Mouse (Mus musculus) megakaryocyte-erythroid progenitor cell, adult 5-6 weeks (primary cell): ENCODE measurements around the gene Islr. TPM values are rescaled to one million over a fixed set of nuclear protein-coding genes. Genes with fewer than 3 reads are reported as not detected.

Experiments used
- ATAC-seq: replicated peaks from 2 replicates; pipeline ENCODE4 v1.8.0; 2016; ENCODE audit warnings: mild to moderate bottlenecking, inconsistent platforms; ENCODE audit not compliant: severe bottlenecking, poor library complexity, low FRiP score, low TSS enrichment
- total RNA-seq, 2 experiments: library from RNA; stranded (forward) in 1 of 2; stranded (reverse) in 1 of 2; fragments of 200-1000, 215-1000 nt in 1 of 2; fragments of >200 nt in 1 of 2; fragmentation: Nextera tagmentation in 1 of 2; gene quantifications; 2 replicates each; pipeline ENCODE4 v1.2.3; 2014 to 2017

Gene Islr
- total RNA-seq, 2 experiments from 2014 or later: not detected

DNA sequence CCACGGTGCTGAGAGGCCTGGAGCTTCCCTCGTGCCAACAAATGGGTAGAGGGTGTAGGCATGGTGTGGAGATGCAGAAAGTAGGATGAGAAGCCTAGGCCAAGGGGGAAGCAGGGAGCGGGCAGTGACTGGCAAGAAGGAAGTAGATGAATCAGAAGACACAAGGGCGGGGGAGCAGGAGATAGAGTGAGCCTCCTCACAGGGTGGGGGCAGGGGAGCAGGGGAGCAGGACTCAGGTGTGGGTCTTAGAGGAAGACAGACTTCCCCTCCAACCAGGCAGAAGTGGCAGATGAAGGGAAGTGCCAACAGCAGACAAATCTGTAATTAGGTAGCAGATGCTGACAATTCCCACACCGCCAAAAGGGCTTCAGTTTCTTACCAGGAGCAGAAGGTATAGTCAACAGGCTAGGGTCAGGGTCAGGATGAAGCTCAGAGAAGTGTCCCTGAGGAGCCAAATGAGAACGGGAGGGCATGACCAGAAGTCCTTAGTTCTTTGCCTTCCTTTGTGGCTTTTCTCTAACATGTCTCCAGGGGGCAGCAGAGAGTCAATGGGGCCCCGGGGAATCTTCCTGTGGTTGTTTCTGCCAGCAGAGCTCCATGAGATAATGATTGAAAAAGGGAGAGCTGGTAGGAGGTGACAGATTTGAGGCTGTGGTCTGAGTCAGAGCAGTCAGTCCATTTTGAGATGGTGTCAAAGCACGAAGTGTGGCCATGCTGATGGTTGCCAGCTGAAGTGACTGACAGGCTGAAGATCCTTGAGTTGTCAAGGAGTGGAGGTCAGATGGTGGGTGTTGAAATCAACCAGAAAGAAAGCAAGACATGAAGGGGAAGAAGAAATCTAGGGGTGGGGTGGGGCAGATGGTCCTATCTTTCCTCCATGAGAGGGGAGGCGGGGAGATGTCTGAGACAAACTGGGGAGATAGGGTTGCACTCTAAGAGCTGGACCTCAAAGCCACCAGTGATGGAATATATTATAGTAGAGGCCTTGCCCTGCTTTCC is 22.1 kb upstream of the Islr start:
- peak; percentile 52 for ATAC-seq

DNA sequence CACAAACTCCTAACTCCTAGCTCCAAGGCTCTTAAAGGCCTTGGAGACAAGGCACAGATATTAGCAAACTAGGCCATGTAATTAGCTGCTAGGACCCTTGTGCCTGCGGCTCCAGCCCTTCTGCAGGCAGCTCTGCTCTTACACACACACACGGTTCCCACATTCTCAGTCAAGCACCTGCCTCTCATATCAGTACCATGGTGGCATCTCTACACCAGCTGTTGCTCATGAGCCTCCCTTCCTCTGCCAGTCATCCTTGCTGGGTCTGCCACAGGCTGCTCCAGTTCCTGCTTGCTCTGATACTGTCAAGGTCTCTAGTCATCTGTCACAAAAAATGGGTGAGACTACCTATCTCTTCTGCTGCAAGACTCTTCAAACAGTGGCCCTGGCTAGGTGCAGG is 20.2 kb upstream of the Islr start:
- no peak for ATAC-seq

DNA sequence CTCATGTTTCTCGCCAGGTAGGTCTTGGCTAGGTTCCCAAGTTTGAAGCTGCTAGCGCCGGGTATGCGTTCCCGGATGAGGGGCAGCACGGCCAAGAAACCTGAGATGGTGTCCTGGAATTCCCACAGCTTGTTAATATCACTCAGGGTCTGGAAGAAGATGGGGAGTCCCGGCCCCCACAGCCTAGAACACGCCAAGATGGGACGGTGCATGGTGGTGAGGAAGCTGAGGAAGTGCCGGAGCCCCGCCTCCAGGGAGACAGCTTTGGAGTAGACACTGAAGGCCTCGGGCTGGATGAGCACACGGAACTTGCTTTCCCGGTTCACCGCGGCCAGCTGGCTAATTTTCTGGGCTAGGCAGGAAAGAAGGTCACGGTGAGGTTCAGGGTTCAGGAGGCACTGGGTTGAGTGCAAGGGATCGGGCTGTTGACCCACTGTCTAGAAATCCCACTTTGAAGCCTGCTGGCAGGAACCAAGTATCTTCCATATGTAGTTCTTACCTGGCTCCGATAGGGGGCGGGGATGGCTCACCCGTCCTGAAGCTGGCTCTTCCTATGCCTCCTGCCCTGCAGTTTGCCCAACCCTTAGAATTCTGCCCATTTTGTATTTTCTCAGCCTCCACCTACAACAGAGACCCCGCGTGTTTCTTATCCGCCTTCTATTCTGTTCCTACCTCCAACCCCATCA is 16.3 kb upstream of the Islr start:
- ATAC-seq: peak; percentile 46; the same call in 1 of the 2 replicates

DNA sequence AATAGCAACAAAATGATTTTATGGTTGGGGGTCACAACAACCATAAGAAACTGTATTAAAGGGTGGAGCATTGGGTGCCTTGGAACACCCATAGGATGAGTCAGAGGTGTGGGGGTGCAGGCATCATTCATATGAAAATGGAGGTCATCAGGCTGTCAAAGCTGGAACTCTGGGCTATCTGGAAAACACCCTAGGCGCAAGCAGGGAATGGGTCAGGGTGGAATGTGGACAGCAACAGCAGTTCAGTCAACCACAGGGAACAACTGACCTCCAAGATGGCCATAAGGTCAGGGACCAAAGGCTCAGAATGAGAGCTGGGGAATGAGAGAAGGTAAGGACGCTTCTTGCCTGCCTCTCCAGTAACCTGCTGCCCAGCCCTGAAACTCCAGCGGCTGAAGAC is 14.4 kb upstream of the Islr start:
- no peak for ATAC-seq

DNA sequence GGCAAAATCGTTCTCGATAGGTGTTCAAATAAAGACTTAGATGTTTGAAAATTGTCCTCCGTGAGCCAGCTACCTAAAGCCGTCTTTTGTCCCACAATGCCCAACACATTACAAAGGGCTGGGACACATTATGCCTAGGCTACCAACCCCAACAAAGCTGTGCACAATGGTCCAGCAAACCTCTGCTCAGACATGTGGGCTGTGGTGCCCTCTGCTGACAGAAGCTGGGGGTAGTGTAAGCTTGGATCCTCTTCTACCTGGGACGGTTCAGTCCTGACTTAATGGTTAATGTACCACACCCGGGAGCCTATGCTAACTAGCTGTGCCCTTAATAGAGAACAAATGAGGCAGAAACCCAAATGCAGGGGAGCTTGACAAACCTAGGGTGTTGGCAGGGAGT is 12.3 kb upstream of the Islr start:
- ATAC-seq: peak; percentile 26; the same call in 1 of the 2 replicates

DNA sequence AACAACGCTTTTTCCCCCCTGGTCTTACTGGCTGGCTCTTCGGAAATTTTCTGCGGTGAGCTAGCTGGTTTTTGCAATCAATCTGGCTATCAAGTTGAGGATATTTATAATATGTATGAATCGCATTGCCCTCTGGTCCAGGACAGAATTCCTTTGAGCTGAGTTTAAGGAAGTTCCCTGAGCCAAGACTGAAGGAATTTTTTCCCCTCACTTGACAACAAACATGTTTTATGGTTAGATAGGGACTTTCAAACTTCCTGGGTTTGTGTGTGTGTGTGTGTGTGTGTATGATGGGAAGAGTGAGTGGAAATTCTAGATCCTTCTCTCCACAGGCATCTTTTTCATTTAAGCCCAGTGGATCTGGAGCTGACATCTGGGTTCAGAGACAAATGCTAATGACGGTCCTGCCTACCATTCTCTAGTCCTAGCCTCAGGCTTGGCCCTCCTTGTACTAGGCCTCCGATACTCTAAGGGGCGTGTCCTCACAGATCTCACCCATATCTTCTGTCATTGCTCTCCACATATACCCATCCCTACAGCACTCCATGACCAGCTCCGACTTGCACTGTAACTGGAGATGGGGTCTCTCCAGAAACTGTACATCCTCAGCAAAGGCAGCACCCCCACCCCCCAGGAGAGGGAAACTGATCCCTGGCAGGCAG is 10.5 kb upstream of the Islr start:
- peak; percentile 50 for ATAC-seq

DNA sequence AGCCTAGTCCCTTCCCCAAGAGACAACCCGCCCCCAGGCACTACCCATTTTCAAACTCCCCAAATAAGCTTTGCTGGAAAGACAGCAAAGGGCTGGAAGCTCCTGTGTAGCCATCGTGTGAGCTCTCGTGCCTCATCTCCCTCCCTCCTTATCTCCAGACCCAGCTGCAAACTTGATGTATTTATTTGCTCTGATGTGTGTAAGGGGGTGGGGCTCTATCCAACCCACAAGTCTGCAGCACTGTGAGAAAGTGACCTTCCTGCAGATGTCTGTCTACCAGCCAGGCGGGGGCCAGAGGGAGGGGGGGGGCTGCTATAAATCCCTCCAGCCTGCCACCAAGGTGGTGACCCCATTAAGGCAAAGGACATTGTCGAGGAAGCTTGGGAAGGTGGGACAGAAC is 9.8 kb upstream of the Islr start:
- peak; percentile 86 for ATAC-seq

DNA sequence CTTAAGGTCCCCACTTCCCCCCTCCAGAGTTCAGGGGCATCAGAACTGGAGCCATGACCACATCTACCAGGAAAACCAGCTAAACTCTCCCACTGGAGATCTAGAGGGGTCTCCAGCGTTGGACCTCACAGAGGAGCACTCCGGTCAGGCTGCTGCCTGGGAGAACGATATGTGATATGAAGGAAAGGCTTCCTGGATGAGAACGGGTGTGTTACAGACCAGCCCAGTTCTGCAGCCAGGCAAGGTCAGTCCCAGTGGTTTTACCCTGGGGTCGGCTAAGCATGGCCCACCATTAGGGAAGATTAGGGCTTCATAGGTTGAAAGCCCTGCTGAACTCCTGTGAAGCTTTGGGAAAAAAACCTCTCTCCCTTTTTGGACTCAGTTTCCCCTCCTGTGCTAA is 9.3 kb upstream of the Islr start:
- ATAC-seq: no peak

DNA sequence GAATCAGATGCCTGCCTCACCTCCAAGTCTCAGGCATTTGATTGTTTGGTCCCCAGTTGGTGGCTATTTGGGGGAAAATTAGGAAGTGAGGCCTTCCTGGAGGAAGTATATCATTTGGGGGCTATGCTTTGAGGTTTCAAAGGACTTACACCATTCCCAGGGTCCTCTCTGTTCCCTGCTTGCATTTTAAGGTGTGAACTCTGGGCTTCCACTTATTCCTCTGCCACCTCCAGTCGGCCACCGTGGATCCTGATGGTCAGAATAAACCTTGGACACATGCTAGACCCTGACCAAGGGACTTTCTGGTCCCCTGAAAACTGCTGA is 6.2 kb upstream of the Islr start:
- no peak for ATAC-seq

DNA sequence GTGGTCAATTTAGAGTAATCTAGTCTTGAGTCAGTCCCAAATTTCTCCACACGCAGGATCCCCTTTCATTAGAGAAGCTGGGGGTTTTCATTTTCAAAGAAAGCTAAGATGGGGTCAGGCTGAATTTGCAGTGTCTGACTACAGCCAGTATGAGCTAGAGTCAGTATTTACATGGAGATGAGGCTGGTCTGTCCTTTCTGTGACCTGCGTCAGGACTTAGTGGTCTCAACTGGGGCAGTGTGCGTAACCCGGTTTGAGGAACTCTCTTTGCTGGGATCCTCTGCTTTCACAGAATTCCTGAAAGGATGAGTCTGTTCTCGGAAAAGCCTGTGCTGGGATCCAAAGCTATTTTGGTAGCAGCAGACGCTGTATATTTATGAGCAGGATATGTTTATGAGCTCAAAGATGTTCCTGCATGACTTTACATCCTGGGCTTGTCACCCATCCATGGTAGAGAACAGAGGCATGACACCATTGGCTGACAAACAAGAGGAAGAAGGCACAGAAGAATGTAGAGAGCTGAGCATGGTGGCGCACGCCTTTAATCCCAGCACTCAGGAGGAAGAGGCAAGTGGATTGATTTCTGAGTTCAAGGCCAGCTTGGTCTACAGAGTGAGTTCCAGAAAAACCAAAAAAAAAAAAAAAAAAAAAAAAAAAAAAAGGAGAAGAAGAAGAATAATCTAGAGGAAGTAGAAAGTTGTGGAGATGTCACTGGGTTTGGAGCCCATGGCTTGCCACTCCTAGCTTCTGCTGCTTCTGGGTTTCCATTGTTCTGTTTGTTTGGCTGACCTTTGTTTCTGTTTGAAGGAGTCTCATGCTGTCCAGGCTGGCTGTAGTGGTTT is 5.6 kb upstream of the Islr start:
- no peak for ATAC-seq

DNA sequence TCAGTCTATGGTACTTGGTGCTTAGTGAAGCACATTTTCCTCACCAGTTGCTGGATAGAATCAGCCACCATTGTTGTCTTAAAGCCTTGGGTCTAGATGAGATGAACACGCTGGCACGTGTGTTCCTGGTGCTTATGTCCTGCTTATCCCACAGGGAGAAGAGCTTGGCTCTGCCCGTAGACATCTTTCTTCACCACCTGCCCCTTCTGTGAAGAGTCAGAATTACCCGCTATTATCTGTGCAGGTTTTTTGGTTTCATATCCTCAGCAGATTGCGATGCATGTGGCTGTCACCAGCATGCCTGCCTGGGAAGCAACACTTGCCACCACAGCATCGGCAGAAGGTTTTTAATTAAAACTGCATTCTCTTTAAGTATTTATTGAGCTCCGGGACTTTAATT is 1.9 kb upstream of the Islr start:
- no peak for ATAC-seq

DNA sequence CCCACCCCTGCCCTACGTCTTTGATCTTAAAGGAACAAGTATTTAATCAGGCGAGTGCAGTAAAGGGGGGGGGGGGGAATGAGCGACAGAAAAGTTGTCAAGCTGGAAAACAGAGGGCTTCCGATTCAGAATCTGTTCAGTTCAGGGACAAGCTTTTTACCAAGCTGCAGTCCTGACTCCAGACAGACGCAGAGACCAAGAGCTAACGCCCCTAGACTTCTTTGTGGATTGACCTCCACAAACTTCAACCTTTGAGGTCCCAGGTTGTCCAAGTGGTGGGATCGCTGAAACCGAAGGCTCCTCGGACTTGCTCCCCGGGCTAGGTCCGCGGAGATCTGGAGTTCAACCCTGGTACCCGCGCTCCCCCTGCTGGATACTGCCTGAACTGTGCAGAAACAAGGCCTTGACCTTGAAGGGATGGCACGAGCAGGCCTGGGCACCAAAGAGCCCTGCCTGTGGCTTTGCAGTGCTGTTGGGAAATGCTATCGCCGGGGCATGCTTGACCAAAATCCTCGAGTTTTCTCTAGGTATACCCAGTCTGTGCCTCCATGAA is 418 bp upstream of the Islr start:
- ATAC-seq: peak; percentile 84

DNA sequence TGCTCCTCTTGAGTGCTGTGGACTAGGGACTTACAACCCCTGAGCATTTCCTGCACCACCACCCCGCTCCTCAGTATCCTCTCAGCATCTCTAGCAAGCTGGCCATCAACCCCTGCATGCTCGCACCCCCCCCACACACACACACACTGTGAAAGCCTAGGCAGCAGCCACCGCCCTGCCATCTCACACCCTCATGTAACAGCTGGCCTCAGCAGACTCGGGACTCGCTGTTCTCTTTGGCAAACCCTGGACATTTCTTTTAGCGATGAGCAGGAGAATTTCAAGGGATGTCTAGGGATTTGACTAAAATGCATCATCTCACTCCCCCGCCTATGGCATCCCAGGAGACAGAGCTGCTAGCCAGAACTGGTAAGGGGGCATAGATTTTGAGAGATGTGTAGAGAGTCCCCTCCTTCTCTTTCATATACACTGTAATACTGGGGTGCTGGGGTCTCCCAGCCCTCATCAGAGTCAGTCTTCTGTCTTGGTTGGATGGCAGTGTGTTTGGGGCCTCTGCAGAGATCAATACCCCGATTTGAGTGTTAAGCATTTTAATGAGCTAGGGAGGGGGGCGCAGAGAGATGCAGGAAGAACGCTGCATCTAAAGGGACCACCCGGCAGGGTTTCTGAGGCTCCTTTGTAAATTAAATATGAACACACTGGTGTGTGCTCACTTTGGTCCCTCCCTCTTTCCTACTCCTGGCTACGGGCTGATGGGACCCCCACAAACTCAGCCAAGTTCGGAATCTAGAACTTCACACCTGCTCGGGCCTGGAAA is 1.2 kb downstream of the Islr start:
- no peak for ATAC-seq

DNA sequence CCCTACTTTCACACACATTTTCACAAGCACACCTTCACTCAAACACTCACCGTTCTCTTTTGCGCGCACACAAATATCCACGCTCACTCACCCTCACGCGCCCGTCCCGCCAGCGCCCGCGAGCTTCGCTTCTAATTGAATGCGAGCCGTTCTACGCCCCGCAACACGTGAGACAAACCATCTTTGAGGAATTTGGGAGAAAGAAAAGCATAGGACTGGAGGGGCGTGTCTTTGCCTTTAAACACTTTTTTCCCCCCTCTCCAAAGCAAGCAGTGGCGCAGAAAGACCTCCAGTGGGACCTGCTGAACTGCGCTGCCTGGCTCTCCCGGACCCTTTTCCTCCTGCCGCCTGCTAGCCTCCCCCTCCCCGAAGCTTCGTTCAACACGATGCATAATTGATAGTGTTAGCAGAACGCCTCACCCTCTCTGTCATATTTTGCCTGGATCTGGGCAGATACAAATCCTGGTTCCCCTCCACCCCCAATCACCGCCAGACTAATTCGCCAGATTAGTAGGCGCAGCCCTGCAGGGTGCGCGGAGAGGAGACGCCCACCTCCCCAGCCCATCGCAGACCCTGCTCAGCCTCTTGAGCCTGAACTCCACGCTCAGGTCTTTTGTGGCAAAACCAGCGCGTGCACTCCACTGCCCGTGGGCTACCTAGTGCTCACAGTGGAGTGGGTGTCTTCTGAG is 2.1 kb downstream of the Islr start:
- no peak for ATAC-seq

DNA sequence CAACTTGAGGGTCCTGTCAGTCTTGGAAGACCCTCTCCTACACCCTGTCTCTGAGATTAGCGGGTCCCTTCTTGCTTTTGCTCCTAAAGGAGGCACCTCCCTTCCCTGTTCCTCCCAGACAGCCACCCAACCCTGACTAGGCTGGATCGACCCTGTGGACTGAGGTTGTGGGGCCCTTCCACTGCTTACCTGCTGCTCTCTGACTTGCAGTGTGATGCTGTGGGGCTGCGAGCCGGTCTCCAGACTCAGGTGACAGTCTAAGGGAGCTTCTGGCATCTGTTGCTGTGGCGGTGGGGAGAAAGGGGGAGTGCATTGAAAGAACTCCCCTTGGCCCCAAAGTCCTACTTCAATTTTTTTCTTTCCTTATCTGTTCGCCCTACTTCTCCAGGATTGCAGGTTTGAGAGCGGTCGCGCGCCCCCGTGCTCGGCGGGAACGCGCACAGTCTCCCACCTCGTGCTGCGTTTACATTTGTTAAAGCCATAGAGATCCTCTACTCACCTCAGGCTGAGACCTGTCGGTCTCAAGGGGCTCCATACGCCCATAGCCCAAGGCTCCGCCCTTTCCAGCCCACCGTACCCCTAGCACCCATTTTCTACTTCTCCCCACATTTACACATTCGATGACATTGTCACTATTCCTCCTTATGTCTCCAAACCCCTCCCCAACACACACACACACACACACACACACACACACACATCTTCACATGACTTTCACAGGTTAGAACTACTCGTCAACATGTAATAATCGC is 2.8 kb downstream of the Islr start:
- ATAC-seq: no peak

DNA sequence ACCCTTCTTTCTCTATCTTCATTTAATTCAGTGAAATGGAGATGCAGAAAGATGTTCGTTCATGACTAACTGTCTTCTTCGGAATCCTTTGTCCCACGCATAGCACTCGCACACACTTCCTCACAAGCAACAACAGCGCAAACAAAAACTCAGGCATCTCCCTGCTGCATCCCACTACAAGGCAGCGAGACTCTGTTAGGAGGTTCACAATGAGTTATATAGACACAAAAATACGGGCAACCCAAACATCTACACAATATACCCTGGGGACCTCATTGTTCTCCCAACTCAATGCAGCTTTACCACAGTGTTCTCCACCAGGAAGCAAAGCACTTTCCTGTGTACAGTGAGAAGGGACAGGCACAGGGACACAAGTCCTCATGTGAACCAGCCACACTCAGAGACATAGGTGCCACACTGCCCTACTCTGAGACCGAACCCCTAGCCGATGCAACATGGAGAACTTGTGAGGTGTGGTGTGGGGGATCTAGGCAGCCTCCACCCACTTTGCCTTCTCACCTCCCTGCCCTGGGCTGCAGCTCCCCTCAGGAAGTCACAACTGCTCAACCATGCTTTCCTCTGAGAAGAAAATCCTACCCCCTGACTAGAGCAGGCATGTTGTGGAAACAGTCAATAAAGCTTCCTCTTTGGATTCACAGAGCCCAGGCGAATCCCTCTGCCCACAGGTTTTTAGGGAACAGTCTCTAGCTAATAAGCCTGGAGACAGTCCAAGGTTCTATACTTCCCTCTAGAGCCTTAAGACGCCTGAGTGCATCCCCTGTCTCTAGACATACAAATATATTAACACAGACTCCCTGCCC is 3.6 kb downstream of the Islr start:
- no peak for ATAC-seq
